8 mouse cellular contexts compared by ENCODE assay signal in genomic region chr5:123394303-123394956, GRCm38 (mm10). TPM values are rescaled to one million over a fixed set of nuclear protein-coding genes. Genes with fewer than 3 reads are reported as not detected.
A peak's percentile ranks its signal among the peaks of the same experiment; 100 is the strongest.
DNase-seq lines count a peak whose midpoint lies in the region; ATAC-seq lines count a peak whose summit lies in the region.

Mlxip (plus strand) TSS chr5:123394798.

- H3K4me2 ChIP-seq in hindbrain, embryonic 11.5 days (replicated peaks; ENCODE audit: low read depth, low read length) = peak within 1 kb of the TSS; percentile 87

- WGBS in hindbrain, embryonic 11.5 days = 0% methylated on average over 40 of the region's 50 CpGs

- no peaks in the 10 kb centered on the region for H3K36me3 ChIP-seq in hindbrain, embryonic 11.5 days (ENCODE audit: control insufficient read depth, insufficient read depth, low read length)

- H3K27me3 ChIP-seq in hindbrain, embryonic 11.5 days (ENCODE audit: control insufficient read depth, insufficient read depth, low read length) = no peaks in the 10 kb centered on the region

- H3K27ac ChIP-seq in hindbrain, embryonic 11.5 days (ENCODE audit: low read depth, low read length) = peak within 1 kb of the TSS; percentile 82

- ATAC-seq in hindbrain, embryonic 11.5 days (ENCODE audit: low FRiP score) = peak; percentile 94

- peak within 1 kb of the TSS; percentile 95 for H3K4me3 ChIP-seq in hindbrain, embryonic 11.5 days (ENCODE audit: low read depth, low read length)

- peak within 1 kb of the TSS; percentile 93 for H3K9ac ChIP-seq in hindbrain, embryonic 11.5 days (ENCODE audit: low read depth, low read length)

- H3K4me1 ChIP-seq in hindbrain, embryonic 11.5 days (replicated peaks; ENCODE audit: control insufficient read depth, insufficient read depth, low read length) = peaks cover 9% of the 10 kb centered on the region

- DNase-seq in MN1 (ENCODE audit: low spot score) = peak; percentile 97
- peak; percentile 90 for DNase-seq in cerebellum, adult 9-10 months
- peak; percentile 81 to 91 for DNase-seq in frontal cortex, adult 2 months (ENCODE audit: extremely low spot score in 1 of 2, low spot score in 1 of 2)
- peak; percentile 91 for DNase-seq in hindbrain, embryonic 11.5 days (ENCODE audit: low spot score)
- DNase-seq in layer of hippocampus, postnatal 10 days (ENCODE audit: low spot score in 2 of 2) = peak; percentile 81 to 89
- peak; percentile 99 for DNase-seq in lung, postnatal 10 days
- peak; percentile 97 for DNase-seq in ovary, postnatal 36 days (ENCODE audit: low spot score)
- DNase-seq in thymus, postnatal 25 days = peak; percentile 89

- H3K9me3 ChIP-seq in hindbrain, embryonic 11.5 days (ENCODE audit: control insufficient read depth, low read length) = no peaks in the 10 kb centered on the region

RNA-seq across cellular contexts. Expression of gene Mlxip, which starts in this region (rescaled TPM):
- polyA plus RNA-seq in frontal cortex, adult 2 months (2012; rRNA removed) = 18.5 and 19.4 TPM in 2 replicates
- polyA plus RNA-seq in hindbrain, embryonic 11.5 days (2014; fragmentation: Nextera tagmentation; extraction: Ambion mirVana) = 16.8 and 18.2 TPM in 2 replicates
- 10 to 100 TPM; 22.3 to 22.7 TPM for total RNA-seq in layer of hippocampus, postnatal 10 days (2021)

Comparison
In these comparisons a context has a peak if more than half of its experiments do, and no peak if none do; other contexts are left out.
1. Peak in every context shown above with its lines: DNase-seq, ATAC-seq, H3K4me3 ChIP-seq and H3K27ac ChIP-seq.